Mouse (Mus musculus) lung, postnatal 0 days (tissue): Measurements from ENCODE around the gene Txndc2. TPM values are rescaled to one million over a fixed set of nuclear protein-coding genes. Genes with fewer than 3 reads are reported as not detected.
A peak's percentile ranks its signal among the peaks of the same experiment; 100 is the strongest.

Source experiments
- ATAC-seq: fragments of 200-750 bp; cut with Nextera tagmentation; 2 replicates; pipeline ENCODE4 v1.8.0; 2017; ENCODE audit warnings: moderate library complexity
- DNase-seq: peaks from one replicate; pipeline ENCODE4 v3.0.0-alpha.2; 2016; ENCODE audit warnings: low spot score
- H3K27ac ChIP-seq: fragments of 300-500 bp; sonication (generic); 2 replicates; pipeline ENCODE4 v1.5.1; 2014; ENCODE audit warnings: antibody characterized with exemption, mild to moderate bottlenecking, low read length, mixed read lengths
- H3K27me3 ChIP-seq: fragments of 300-500 bp; sonication (generic); replicated peaks from 2 replicates; pipeline ENCODE4 v1.6.1; 2014; ENCODE audit warnings: low read length, mixed read lengths; ENCODE audit not compliant: insufficient read depth
- H3K36me3 ChIP-seq: fragments of 300-500 bp; sonication (generic); 2 replicates; pipeline ENCODE4 v1.6.1; 2014; ENCODE audit warnings: low read length, mixed read lengths; ENCODE audit not compliant: insufficient read depth
- H3K4me1 ChIP-seq: fragments of 300-500 bp; sonication (generic); 2 replicates; pipeline ENCODE4 v1.6.1; 2014; ENCODE audit warnings: antibody characterized with exemption, low read depth, low read length, mixed read lengths; ENCODE audit not compliant: insufficient read depth
- H3K4me2 ChIP-seq: fragments of 300-500 bp; sonication (generic); replicated peaks from 2 replicates; pipeline ENCODE4 v1.6.1; 2014; ENCODE audit warnings: low read depth, mild to moderate bottlenecking, low read length, moderate library complexity, mixed read lengths
- H3K4me3 ChIP-seq: fragments of 300-500 bp; sonication (generic); 2 replicates; pipeline ENCODE4 v1.5.1; 2014; ENCODE audit warnings: low read depth, low read length
- H3K9ac ChIP-seq: fragments of 300-500 bp; sonication (generic); replicated peaks from 2 replicates; pipeline ENCODE4 v1.6.1; 2014; ENCODE audit warnings: low read depth, mild to moderate bottlenecking
- H3K9me3 ChIP-seq: fragments of 300-500 bp; sonication (generic); 2 replicates; pipeline ENCODE4 v1.6.1; 2016; ENCODE audit warnings: low read length, mixed read lengths
- CTCF ChIP-seq: IDR thresholded peaks from 2 replicates; pipeline ENCODE4 v1.5.1; 2016; ENCODE audit warnings: antibody characterized with exemption, mild to moderate bottlenecking
- EP300 ChIP-seq: IDR thresholded peaks from 2 replicates; pipeline ENCODE4 v1.6.1; 2016; ENCODE audit warnings: antibody characterized with exemption, mild to moderate bottlenecking, control low read depth
- WGBS: fragments of 180-500 bp; shearing (Covaris S2); extraction: QIAGEN DNeasy Blood & Tissue Kit; methylation state at CpG from one replicate; pipeline ENCODE4 v1.1.7; 2014; 5-methylcytosine and 5-hydroxymethylcytosine counted together
- polyA plus RNA-seq: library from polyadenylated mRNA; unstranded; fragments of >200 nt; fragmentation: Nextera tagmentation; extraction: Ambion mirVana; gene quantifications from 2 replicates; pipeline ENCODE4 v1.2.1, GENCODE M21; 2015

The Txndc2 gene
- polyA plus RNA-seq, 1 experiment from 2014 or later, result 0.12 TPM

GRCm38 (mm10) chr17:65679806-65680446 lies 38.0 kb upstream of the Txndc2 start:
- no peaks in the 10 kb centered on the region for H3K9me3 ChIP-seq
- ATAC-seq (peak; percentile 77), DNase-seq (peak; percentile 53)
- no peak overlapping the region for H3K9ac ChIP-seq
- H3K4me3 ChIP-seq, result no peak overlapping the region
- no peaks in the 10 kb centered on the region for H3K27me3 ChIP-seq
- no peaks in the 10 kb centered on the region for H3K36me3 ChIP-seq
- H3K4me1 ChIP-seq, result peaks cover 3% of the 10 kb centered on the region; the same call in 1 of the 2 replicates
- TF ChIP-seq EP300 (peak; percentile 98), CTCF (no peak)
- H3K27ac ChIP-seq, result peak overlapping the region; percentile 26; the same call in 1 of the 2 replicates
- no peak overlapping the region for H3K4me2 ChIP-seq
- WGBS, result 56% methylated on average over 14 of the region's 14 CpGs

GRCm38 (mm10) chr17:65677742-65678141 lies 35.8 kb upstream of the Txndc2 start:
- 93% methylated on average over 1 of the region's 1 CpGs for WGBS
- Histone ChIP-seq H3K4me1 (peaks cover 3% of the 10 kb centered on the region; the same call in 1 of the 2 replicates), H3K36me3 (no peaks in the 10 kb centered on the region), H3K9me3 (no peaks in the 10 kb centered on the region), H3K4me3 (no peak overlapping the region), H3K27me3 (no peaks in the 10 kb centered on the region), H3K27ac (no peak overlapping the region), H3K4me2 (no peak overlapping the region), H3K9ac (no peak overlapping the region)
- DNase-seq (no peak), ATAC-seq (no peak)
- no peak for TF ChIP-seq EP300
- TF ChIP-seq CTCF, result peak; percentile 60

DNA sequence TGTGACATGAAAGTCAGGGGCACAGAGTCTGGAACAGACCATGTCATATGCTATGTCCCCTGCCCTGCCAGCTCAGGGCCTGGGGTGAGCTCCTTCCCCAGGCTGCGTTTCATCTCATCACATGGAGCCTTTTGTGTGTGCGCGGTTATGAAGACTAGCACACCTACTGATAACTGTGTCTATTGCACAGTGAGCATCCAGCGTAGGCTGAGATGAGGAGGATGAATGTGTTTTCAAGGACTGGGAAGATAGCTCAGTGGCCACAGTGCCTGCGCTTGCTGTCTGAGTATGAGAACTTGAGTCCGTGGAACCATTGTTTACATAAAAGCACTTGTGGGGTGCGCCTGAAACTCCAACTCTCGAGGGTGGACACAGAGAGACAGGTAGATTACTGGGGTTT lies 34.6 kb upstream of the Txndc2 start:
- ATAC-seq (no peak), DNase-seq (no peak)
- peaks cover 3% of the 10 kb centered on the region; the same call in 1 of the 2 replicates for H3K4me1 ChIP-seq
- no peak overlapping the region for H3K4me2 ChIP-seq
- no peaks in the 10 kb centered on the region for H3K27me3 ChIP-seq
- H3K9me3 ChIP-seq, result no peaks in the 10 kb centered on the region
- H3K4me3 ChIP-seq, result no peak overlapping the region
- H3K9ac ChIP-seq, result no peak overlapping the region
- 68% methylated on average over 8 of the region's 8 CpGs for WGBS
- no peak for TF ChIP-seq EP300
- no peak for TF ChIP-seq CTCF
- H3K36me3 ChIP-seq, result no peaks in the 10 kb centered on the region
- no peak overlapping the region for H3K27ac ChIP-seq

- WGBS, result 83% methylated on average over 3 of the region's 3 CpGs
- Histone ChIP-seq H3K36me3 (no peaks in the 10 kb centered on the region), H3K27ac (no peak overlapping the region), H3K9ac (no peak overlapping the region), H3K4me2 (no peak overlapping the region), H3K27me3 (no peaks in the 10 kb centered on the region), H3K4me3 (no peak overlapping the region), H3K4me1 (peaks cover 3% of the 10 kb centered on the region; the same call in 1 of the 2 replicates), H3K9me3 (no peaks in the 10 kb centered on the region)
- TF ChIP-seq EP300 (no peak), CTCF (no peak)
- no peak for DNase-seq
- no peak for ATAC-seq
Measured at GRCm38 (mm10) chr17:65675985-65676384, 34.0 kb upstream of the Txndc2 start.

GRCm38 (mm10) chr17:65674710-65675171 lies 32.8 kb upstream of the Txndc2 start:
- peak; percentile 49 for ATAC-seq
- no peak overlapping the region for H3K9ac ChIP-seq
- DNase-seq, result peak; percentile 60
- WGBS, result 30% methylated on average over 1 of the region's 1 CpGs
- TF ChIP-seq EP300 (peak; percentile 47; the same call in 1 of the 2 replicates), CTCF (no peak)
- peak overlapping the region; percentile 20; the same call in 1 of the 2 replicates for H3K27ac ChIP-seq
- H3K27me3 ChIP-seq, result no peaks in the 10 kb centered on the region
- H3K4me2 ChIP-seq, result no peak overlapping the region
- no peaks in the 10 kb centered on the region for H3K9me3 ChIP-seq
- H3K36me3 ChIP-seq, result no peaks in the 10 kb centered on the region
- H3K4me1 ChIP-seq, result peaks cover under 1% of the 10 kb centered on the region; the same call in 1 of the 2 replicates
- H3K4me3 ChIP-seq, result no peak overlapping the region

GRCm38 (mm10) chr17:65672926-65673325 lies 31.0 kb upstream of the Txndc2 start:
- ATAC-seq (no peak), DNase-seq (no peak)
- Histone ChIP-seq H3K27ac (no peak overlapping the region), H3K4me1 (no peaks in the 10 kb centered on the region), H3K4me2 (no peak overlapping the region), H3K36me3 (no peaks in the 10 kb centered on the region), H3K4me3 (no peak overlapping the region), H3K9me3 (no peaks in the 10 kb centered on the region), H3K9ac (no peak overlapping the region), H3K27me3 (no peaks in the 10 kb centered on the region)
- WGBS, result 92% methylated on average over 7 of the region's 7 CpGs
- TF ChIP-seq EP300 (no peak), CTCF (no peak)
